Mouse (Mus musculus) heart, adult 2 months (tissue): ENCODE data around the gene Bnip2. TPM values are rescaled to one million over a fixed set of nuclear protein-coding genes. Genes with fewer than 3 reads are reported as not detected.

Experiments
- DNase-seq, 2 experiments: peaks; one replicate each; pipeline ENCODE4 v3.0.0; 2021
- H3K27ac ChIP-seq: fragments of 200-600 bp; 2 replicates; pipeline ENCODE4 v1.8.1; 2022
- H3K27me3 ChIP-seq: fragments of 200-500 bp; 2 replicates; pipeline ENCODE4 v1.6.1; 2012; ENCODE audit warnings: mild to moderate bottlenecking, low read length, inconsistent platforms, mixed read lengths; ENCODE audit not compliant: control insufficient read depth, insufficient read depth
- H3K36me3 ChIP-seq: fragments of 200-500 bp; 2 replicates; pipeline ENCODE4 v1.6.1; 2012; ENCODE audit warnings: low read length, inconsistent platforms; ENCODE audit not compliant: control insufficient read depth, insufficient read depth
- H3K4me1 ChIP-seq: fragments of 200-500 bp; 2 replicates; pipeline ENCODE4 v1.6.1; 2011; ENCODE audit warnings: low read length; ENCODE audit not compliant: control insufficient read depth, insufficient read depth
- H3K4me3 ChIP-seq: fragments of 200-600 bp; 2 replicates; pipeline ENCODE4 v1.8.1; 2022
- H3K79me2 ChIP-seq: fragments of 200-500 bp; replicated peaks from 2 replicates; pipeline ENCODE4 v1.6.1; 2012; ENCODE audit warnings: mild to moderate bottlenecking, inconsistent platforms, low read length, moderate library complexity, mixed read lengths; ENCODE audit not compliant: control insufficient read depth, insufficient read depth
- H3K9ac ChIP-seq: fragments of 200-500 bp; 2 replicates; pipeline ENCODE4 v1.6.1; 2012; ENCODE audit warnings: low read depth, mild to moderate bottlenecking, control low read depth, inconsistent platforms, low read length, mixed read lengths
- CTCF ChIP-seq: fragments of 200-600 bp; IDR thresholded peaks from 2 replicates; pipeline ENCODE4 v1.8.1; 2022; ENCODE audit warnings: antibody characterized with exemption, mild to moderate bottlenecking, moderate library complexity
- EP300 ChIP-seq: fragments of 200-500 bp; IDR thresholded peaks from 2 replicates; pipeline ENCODE4 v1.6.1; 2011; ENCODE audit warnings: low read depth, low read length, control low read depth; ENCODE audit not compliant: insufficient read depth
- POLR2A ChIP-seq: fragments of 200-500 bp; IDR thresholded peaks from 2 replicates; pipeline ENCODE4 v1.6.1; 2011; ENCODE audit warnings: mild to moderate bottlenecking, low read depth, low read length, control low read depth; ENCODE audit not compliant: insufficient read depth
- WGBS: fragments of 180-500 bp; shearing (Covaris S2); methylation state at CpG from one replicate; pipeline ENCODE4 v1.1.7; 2018; 5-methylcytosine and 5-hydroxymethylcytosine counted together
- intact Hi-C: fragments of 180-260 bp; cut with DNase I; formaldehyde crosslinking; loops from one replicate; pipeline ENCODE4 v1.15.1; 2025
- polyA plus RNA-seq: library from polyadenylated mRNA; depleted of rRNA; stranded (reverse); fragments of >200 nt; gene quantifications from 2 replicates; pipeline ENCODE4 v1.2.3, GENCODE M21; 2012
- total RNA-seq, 2 experiments: library from RNA; stranded (reverse); gene quantifications; 2 replicates each; pipeline ENCODE4 v1.2.3; 2021

Bnip2 gene
- total and polyA plus RNA-seq, 3 experiments: 34.1 to 97.0 (median 96.7) TPM

GRCm38 (mm10) chr9:70003516-70003915 is 14.2 kb downstream of the Bnip2 start:
- Histone ChIP-seq H3K27me3 (no peaks in the 10 kb centered on the region), H3K79me2 (peaks cover 3% of the 10 kb centered on the region; the same call in 1 of the 2 replicates), H3K9ac (no peak overlapping the region), H3K4me3 (no peak overlapping the region), H3K36me3 (peaks cover 17% of the 10 kb centered on the region), H3K27ac (no peak overlapping the region), H3K4me1 (no peaks in the 10 kb centered on the region)
- intact Hi-C loops: no loop called here
- WGBS: 84% methylated on average over 10 of the region's 10 CpGs
- TF ChIP-seq POLR2A (no peak), EP300 (no peak), CTCF (no peak)
- no peak for DNase-seq

GRCm38 (mm10) chr9:70006984-70007383 is 17.7 kb downstream of the Bnip2 start:
- intact Hi-C loops: no loop called here
- Histone ChIP-seq H3K27me3 (no peaks in the 10 kb centered on the region), H3K36me3 (peaks cover 15% of the 10 kb centered on the region), H3K4me1 (peaks cover under 1% of the 10 kb centered on the region; the same call in 1 of the 2 replicates), H3K79me2 (peaks cover 3% of the 10 kb centered on the region; the same call in 1 of the 2 replicates), H3K4me3 (no peak overlapping the region), H3K9ac (no peak overlapping the region), H3K27ac (no peak overlapping the region)
- DNase-seq: no peak
- TF ChIP-seq POLR2A: no peak
- 64% methylated on average over 5 of the region's 5 CpGs for WGBS

- Histone ChIP-seq H3K36me3 (peaks cover 15% of the 10 kb centered on the region), H3K9ac (no peak overlapping the region), H3K4me3 (no peak overlapping the region), H3K27ac (no peak overlapping the region), H3K79me2 (peaks cover 3% of the 10 kb centered on the region; the same call in 1 of the 2 replicates), H3K27me3 (no peaks in the 10 kb centered on the region), H3K4me1 (peaks cover 1% of the 10 kb centered on the region; the same call in 1 of the 2 replicates)
- no peak for TF ChIP-seq CTCF
- no peak for TF ChIP-seq EP300
- no peak for TF ChIP-seq POLR2A
- no peak for DNase-seq
- intact Hi-C loops: no loop called here
- WGBS: 80% methylated on average over 14 of the region's 14 CpGs
Measured at GRCm38 (mm10) chr9:70007506-70008248, 18.4 kb downstream of the Bnip2 start.

GRCm38 (mm10) chr9:70009754-70010304 is 20.6 kb downstream of the Bnip2 start:
- intact Hi-C loops: loop anchor here (2.0 kb wide), 1 partner anchor 17 kb away; no protein-coding TSS in a partner anchor
- no peak overlapping the region for H3K27ac ChIP-seq
- H3K4me1 ChIP-seq: peaks cover 5% of the 10 kb centered on the region
- no peaks in the 10 kb centered on the region for H3K27me3 ChIP-seq
- TF ChIP-seq CTCF (no peak), POLR2A (no peak), EP300 (no peak)
- WGBS: 57% methylated on average over 8 of the region's 8 CpGs
- no peak overlapping the region for H3K9ac ChIP-seq
- H3K4me3 ChIP-seq: no peak overlapping the region
- H3K36me3 ChIP-seq: peaks cover 21% of the 10 kb centered on the region
- no peak for DNase-seq
- peaks cover 4% of the 10 kb centered on the region for H3K79me2 ChIP-seq

- H3K36me3 ChIP-seq: peaks cover 16% of the 10 kb centered on the region
- no peak for DNase-seq
- H3K79me2 ChIP-seq: peaks cover 4% of the 10 kb centered on the region
- no peak overlapping the region for H3K9ac ChIP-seq
- intact Hi-C loops: loop anchor here (2.0 kb wide), 1 partner anchor 18 kb away; no protein-coding TSS in a partner anchor
- H3K4me3 ChIP-seq: no peak overlapping the region
- H3K27ac ChIP-seq: no peak overlapping the region
- H3K27me3 ChIP-seq: no peaks in the 10 kb centered on the region
- TF ChIP-seq EP300 (no peak), CTCF (no peak), POLR2A (no peak)
- WGBS: 90% methylated on average over 5 of the region's 5 CpGs
- H3K4me1 ChIP-seq: peaks cover 5% of the 10 kb centered on the region
Measured at GRCm38 (mm10) chr9:70010781-70011473, 21.7 kb downstream of the Bnip2 start.
